Mouse (Mus musculus) liver, postnatal 0 days (tissue): ENCODE measurements around the gene Slc29a2. TPM values are rescaled to one million over a fixed set of nuclear protein-coding genes. Genes with fewer than 3 reads are reported as not detected.

ENCODE experiments used
- ATAC-seq: fragments of 200-750 bp; cut with Nextera tagmentation; 2 replicates; pipeline ENCODE4 v1.8.0; 2017; ENCODE audit warnings: mild to moderate bottlenecking, moderate library complexity
- DNase-seq: peaks from one replicate; pipeline ENCODE4 v3.0.0-alpha.2; 2016
- H3K27ac ChIP-seq: fragments of 300-500 bp; sonication (generic); 2 replicates; pipeline ENCODE4 v1.5.1; 2014; ENCODE audit warnings: antibody characterized with exemption, moderate library complexity, mild to moderate bottlenecking, low read depth
- H3K27me3 ChIP-seq: fragments of 300-500 bp; sonication (generic); 2 replicates; pipeline ENCODE4 v1.6.1; 2014; ENCODE audit warnings: low read length, control low read depth, mixed read lengths; ENCODE audit not compliant: insufficient read depth
- H3K36me3 ChIP-seq: fragments of 300-500 bp; sonication (generic); replicated peaks from 2 replicates; pipeline ENCODE4 v1.6.1; 2014; ENCODE audit warnings: mild to moderate bottlenecking, control low read depth, low read length, moderate library complexity, mixed read lengths; ENCODE audit not compliant: insufficient read depth
- H3K4me1 ChIP-seq: fragments of 300-500 bp; sonication (generic); 2 replicates; pipeline ENCODE4 v1.6.1; 2014; ENCODE audit warnings: antibody characterized with exemption, mild to moderate bottlenecking, control low read depth; ENCODE audit not compliant: insufficient read depth
- H3K4me2 ChIP-seq: fragments of 300-500 bp; sonication (generic); 2 replicates; pipeline ENCODE4 v1.6.1; 2014; ENCODE audit warnings: low read depth, mild to moderate bottlenecking, low read length, moderate library complexity, mixed read lengths
- H3K4me3 ChIP-seq: fragments of 300-500 bp; sonication (generic); 2 replicates; pipeline ENCODE4 v1.5.1; 2014; ENCODE audit warnings: low read depth, low read length
- H3K9ac ChIP-seq: fragments of 300-500 bp; sonication (generic); replicated peaks from 2 replicates; pipeline ENCODE4 v1.6.1; 2014; ENCODE audit warnings: mild to moderate bottlenecking, moderate library complexity
- H3K9me3 ChIP-seq: fragments of 300-500 bp; sonication (generic); 2 replicates; pipeline ENCODE4 v1.6.1; 2016; ENCODE audit warnings: mild to moderate bottlenecking, control low read depth, low read length, mixed read lengths
- CTCF ChIP-seq: sonication (generic); IDR thresholded peaks from 2 replicates; pipeline ENCODE4 v1.5.1; 2016; ENCODE audit warnings: antibody characterized with exemption, low read depth
- EP300 ChIP-seq: IDR thresholded peaks from 2 replicates; pipeline ENCODE4 v1.6.1; 2016; ENCODE audit warnings: antibody characterized with exemption, low read depth, mild to moderate bottlenecking
- WGBS: fragments of 180-500 bp; shearing (Covaris S2); extraction: QIAGEN DNeasy Blood & Tissue Kit; methylation state at CpG from one replicate; pipeline ENCODE4 v1.1.7; 2014; ENCODE audit not compliant: insufficient replicate concordance; 5-methylcytosine and 5-hydroxymethylcytosine counted together
- polyA plus RNA-seq: library from polyadenylated mRNA; unstranded; fragments of >200 nt; fragmentation: Nextera tagmentation; extraction: Ambion mirVana; gene quantifications from 2 replicates; pipeline ENCODE4 v1.2.1, GENCODE M21; 2015

Gene Slc29a2
- polyA plus RNA-seq, 1 experiment from 2014 or later: 0.87 TPM

- peaks cover 20% of the 10 kb centered on the region for H3K4me1 ChIP-seq
- H3K27ac ChIP-seq: peak overlapping the region; percentile 44; the same call in 1 of the 2 replicates
- H3K9me3 ChIP-seq: no peaks in the 10 kb centered on the region
- H3K36me3 ChIP-seq: no peaks in the 10 kb centered on the region
- peak; percentile 77 for ATAC-seq
- peaks cover 53% of the 10 kb centered on the region for H3K27me3 ChIP-seq
- TF ChIP-seq EP300 (no peak), CTCF (no peak)
- peak overlapping the region; percentile 69 for H3K4me2 ChIP-seq
- DNase-seq: peak; percentile 34
- WGBS: 8% methylated on average over 15 of the region's 15 CpGs
- H3K9ac ChIP-seq: no peak overlapping the region
- H3K4me3 ChIP-seq: no peak overlapping the region
Observed at GRCm38 (mm10) chr19:5067040-5067799, 43.6 kb downstream of the Slc29a2 start.

- peak within 1 kb of the TSS; percentile 69 for H3K4me2 ChIP-seq
- WGBS: 2% methylated on average over 51 of the region's 56 CpGs
- peak; percentile 57 for DNase-seq
Observed at GRCm38 (mm10) chr19:5067867-5068569, 44.4 kb downstream of the Slc29a2 start, which contains the start of gene Cd248. Gene Cd248, plus strand, starts transcription at chr19:5068078.

GRCm38 (mm10) chr19:5068570-5069234 lies 45.0 kb downstream of the Slc29a2 start:
- H3K36me3 ChIP-seq: no peaks in the 10 kb centered on the region
- DNase-seq (no peak), ATAC-seq (no peak)
- no peak overlapping the region for H3K27ac ChIP-seq
- TF ChIP-seq CTCF: no peak
- TF ChIP-seq EP300: no peak
- 53% methylated on average over 21 of the region's 21 CpGs for WGBS
- H3K27me3 ChIP-seq: peaks cover 54% of the 10 kb centered on the region
- H3K4me3 ChIP-seq: peak overlapping the region; percentile 45
- no peak overlapping the region for H3K9ac ChIP-seq
- H3K9me3 ChIP-seq: no peaks in the 10 kb centered on the region
- peaks cover 28% of the 10 kb centered on the region for H3K4me1 ChIP-seq
- peak overlapping the region; percentile 69 for H3K4me2 ChIP-seq

More at GRCm38 (mm10) chr19:5067867-5068569, 44.4 kb downstream of the Slc29a2 start, which contains the start of gene Cd248:
- Histone ChIP-seq H3K36me3 (no peaks in the 10 kb centered on the region), H3K27me3 (peaks cover 50% of the 10 kb centered on the region), H3K9ac (peak within 1 kb of the TSS; percentile 44; the same call in 1 of the 2 replicates), H3K27ac (peak within 1 kb of the TSS; percentile 44; the same call in 1 of the 2 replicates), H3K9me3 (no peaks in the 10 kb centered on the region), H3K4me1 (peaks cover 28% of the 10 kb centered on the region), H3K4me3 (peak within 1 kb of the TSS; percentile 45)
- TF ChIP-seq CTCF (no peak), EP300 (no peak)
- peak; percentile 19; the same call in 1 of the 2 replicates for ATAC-seq

GRCm38 (mm10) chr19:5069486-5069885 lies 45.8 kb downstream of the Slc29a2 start:
- no peaks in the 10 kb centered on the region for H3K9me3 ChIP-seq
- WGBS: 77% methylated on average over 5 of the region's 5 CpGs
- ATAC-seq (no peak), DNase-seq (no peak)
- no peak overlapping the region for H3K27ac ChIP-seq
- no peak overlapping the region for H3K9ac ChIP-seq
- H3K4me3 ChIP-seq: no peak overlapping the region
- TF ChIP-seq EP300 (no peak), CTCF (no peak)
- peaks cover 55% of the 10 kb centered on the region for H3K27me3 ChIP-seq
- no peak overlapping the region for H3K4me2 ChIP-seq
- H3K4me1 ChIP-seq: peaks cover 28% of the 10 kb centered on the region
- H3K36me3 ChIP-seq: no peaks in the 10 kb centered on the region

- 84% methylated on average over 7 of the region's 7 CpGs for WGBS
- H3K9ac ChIP-seq: no peak overlapping the region
- H3K9me3 ChIP-seq: no peaks in the 10 kb centered on the region
- H3K4me2 ChIP-seq: no peak overlapping the region
- no peak overlapping the region for H3K4me3 ChIP-seq
- H3K27me3 ChIP-seq: peaks cover 55% of the 10 kb centered on the region
- peaks cover 28% of the 10 kb centered on the region for H3K4me1 ChIP-seq
- H3K27ac ChIP-seq: no peak overlapping the region
- no peak for ATAC-seq
- no peaks in the 10 kb centered on the region for H3K36me3 ChIP-seq
- TF ChIP-seq EP300: no peak
- TF ChIP-seq CTCF: no peak
- DNase-seq: no peak
Observed at GRCm38 (mm10) chr19:5069978-5070377, 46.3 kb downstream of the Slc29a2 start.

GRCm38 (mm10) chr19:5071077-5071476 lies 47.4 kb downstream of the Slc29a2 start:
- TF ChIP-seq CTCF (no peak), EP300 (no peak)
- Histone ChIP-seq H3K4me3 (0 out of 2 replicates have a peak overlapping the region, but pooled peaks have one; percentile 50), H3K9ac (no peak overlapping the region), H3K36me3 (no peaks in the 10 kb centered on the region), H3K27ac (no peak overlapping the region), H3K9me3 (no peaks in the 10 kb centered on the region), H3K27me3 (peaks cover 55% of the 10 kb centered on the region), H3K4me1 (peaks cover 28% of the 10 kb centered on the region), H3K4me2 (peak overlapping the region; percentile 83)
- no peak for DNase-seq
- 17% methylated on average over 10 of the region's 11 CpGs for WGBS
- ATAC-seq: no peak
